Mouse (Mus musculus) brain, embryonic 14.5 days (tissue): ENCODE measurements around the gene Hist1h3f. TPM values are rescaled to one million over a fixed set of nuclear protein-coding genes. Genes with fewer than 3 reads are reported as not detected.
"Not testable (repeated sequence)": the region's sequence is repeated elsewhere in the genome, so short reads cannot be mapped to it uniquely, and the experiment has no call there.

Experiments
- DNase-seq: peaks from one replicate; pipeline ENCODE4 v3.0.0-alpha.2; 2011; ENCODE audit warnings: low read depth
- CTCF ChIP-seq: fragments of 200-500 bp; IDR thresholded peaks from 2 replicates; pipeline ENCODE4 v1.5.1; 2012; ENCODE audit warnings: inconsistent platforms, mild to moderate bottlenecking, moderate library complexity, borderline replicate concordance; ENCODE audit not compliant: insufficient read depth, insufficient read length; ENCODE audit errors: extremely low read depth
- POLR2A ChIP-seq: fragments of 200-500 bp; IDR thresholded peaks from 2 replicates; pipeline ENCODE4 v1.6.1; 2012; ENCODE audit warnings: mild to moderate bottlenecking, inconsistent platforms, borderline replicate concordance; ENCODE audit not compliant: poor library complexity, insufficient read depth, insufficient read length, severe bottlenecking; ENCODE audit errors: extremely low read depth
- polyA plus RNA-seq: library from polyadenylated mRNA; depleted of rRNA; stranded (reverse); fragments of >200 nt; gene quantifications from 2 replicates; pipeline ENCODE4 v1.2.3, GENCODE M21; 2012

Hist1h3f gene
- polyA plus RNA-seq, 1 experiment, result 4.5 TPM

- TF ChIP-seq CTCF, result no peak
- TF ChIP-seq POLR2A, result no peak
Measured at GRCm38 (mm10) chr13:23546694-23547093, 2.8 kb downstream of the Hist1h3f start.

GRCm38 (mm10) chr13:23550761-23551145 lies 6.9 kb downstream of the Hist1h3f start:
- TF ChIP-seq CTCF (no peak), POLR2A (no peak)
- DNase-seq, result peak; percentile 56

More at GRCm38 (mm10) chr13:23546694-23547093, 2.8 kb downstream of the Hist1h3f start:
- DNase-seq, result no peak

GRCm38 (mm10) chr13:23551146-23551834 lies 7.4 kb downstream of the Hist1h3f start, which contains the start of gene Hist1h4f:
Gene Hist1h4f (minus strand): TSS chr13:23551648.
- DNase-seq, result peak; percentile 98
- TF ChIP-seq CTCF (peak; percentile 45; the same call in 1 of the 2 replicates), POLR2A (peak; percentile 29; the same call in 1 of the 2 replicates)

GRCm38 (mm10) chr13:23551931-23552914 lies 8.4 kb downstream of the Hist1h3f start:
- no peak for TF ChIP-seq CTCF
- no peak for TF ChIP-seq POLR2A
- no peak for DNase-seq

GRCm38 (mm10) chr13:23552962-23553361 lies 9.1 kb downstream of the Hist1h3f start, which contains the start of gene Hist1h1d:
Gene Hist1h1d (plus strand): TSS chr13:23553262.
- TF ChIP-seq POLR2A (no peak), CTCF (no peak)
- DNase-seq, result no peak

- TF ChIP-seq CTCF, result no peak
- TF ChIP-seq POLR2A, result no peak
- DNase-seq, result peak; percentile 49
Measured at GRCm38 (mm10) chr13:23554393-23554792, 10.5 kb downstream of the Hist1h3f start.

- DNase-seq, result peak; percentile 96
- no peak for TF ChIP-seq CTCF
- peak; percentile 58; the same call in 1 of the 2 replicates for TF ChIP-seq POLR2A
Measured at GRCm38 (mm10) chr13:23554925-23555838, 11.3 kb downstream of the Hist1h3f start.

GRCm38 (mm10) chr13:23555839-23556416 lies 12.1 kb downstream of the Hist1h3f start:
- peak; percentile 98 for DNase-seq
- peak; percentile 7; the same call in 1 of the 2 replicates for TF ChIP-seq POLR2A
- TF ChIP-seq CTCF, result no peak

- TF ChIP-seq CTCF (no peak), POLR2A (no peak)
- no peak for DNase-seq
Measured at GRCm38 (mm10) chr13:23556906-23557305, 13.1 kb downstream of the Hist1h3f start.

- not testable (repeated sequence) for DNase-seq
Measured at GRCm38 (mm10) chr13:23560699-23561098, 16.8 kb downstream of the Hist1h3f start.

GRCm38 (mm10) chr13:23561531-23561882 lies 17.7 kb downstream of the Hist1h3f start:
- not testable (repeated sequence) for DNase-seq
